28 mouse cellular contexts compared by ENCODE assay signal in the genomic region with DNA sequence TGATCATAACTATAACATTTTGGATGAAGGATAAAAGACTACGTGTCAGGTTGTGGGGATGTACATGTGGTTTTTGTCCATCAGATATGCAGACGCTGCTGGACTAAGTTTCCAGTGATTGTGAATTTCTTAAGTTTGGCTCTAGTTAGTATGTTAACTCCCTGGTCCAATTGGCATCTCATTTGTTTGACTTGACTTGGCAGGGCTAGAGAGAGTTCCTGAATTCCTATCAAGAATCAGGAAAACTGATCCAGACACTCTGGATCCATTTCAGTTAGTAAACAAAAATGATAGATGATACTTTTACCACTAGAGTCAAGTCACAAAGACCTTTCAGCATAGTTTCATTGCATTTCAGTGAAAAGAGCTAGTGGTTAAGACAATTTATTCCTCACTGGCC. TPM values are rescaled to one million over a fixed set of nuclear protein-coding genes. Genes with fewer than 3 reads are reported as not detected.
"Had no signal": no experiment of that assay in that cellular context is flagged by ENCODE, and none has a peak within 500 bp of the region (broad histone marks: within the 10 kb centered on the region; RNA-seq: fewer than 3 reads in every experiment).

No protein-coding gene starts in this region.

- H3K4me3 ChIP-seq: embryonic facial prominence, embryonic 10.5 days; embryonic facial prominence, embryonic 12.5 days; embryonic facial prominence, embryonic 13.5 days; embryonic facial prominence, embryonic 15.5 days; erythroblast, embryonic 14.5 days; forebrain, embryonic 10.5 days; forebrain, embryonic 12.5 days; forebrain, embryonic 13.5 days; forebrain, embryonic 15.5 days; gastrocnemius, adult 2 months; heart, adult 2 months had no signal

- H3K27me3 ChIP-seq: embryonic facial prominence, embryonic 12.5 days; embryonic facial prominence, embryonic 13.5 days; embryonic facial prominence, embryonic 15.5 days; forebrain, embryonic 12.5 days; forebrain, embryonic 13.5 days; forebrain, embryonic 15.5 days had no signal

- ATAC-seq: forebrain, embryonic 13.5 days; forebrain, embryonic 14.5 days; forebrain, embryonic 15.5 days; forebrain, embryonic 16.5 days; forebrain, postnatal 0 days had no signal

- H3K9ac ChIP-seq: embryonic facial prominence, embryonic 12.5 days; embryonic facial prominence, embryonic 13.5 days; embryonic facial prominence, embryonic 15.5 days; forebrain, embryonic 12.5 days; forebrain, embryonic 13.5 days; forebrain, embryonic 15.5 days; forebrain, postnatal 0 days had no signal

- H3K36me3 ChIP-seq: embryonic facial prominence, embryonic 10.5 days; embryonic facial prominence, embryonic 12.5 days; embryonic facial prominence, embryonic 13.5 days; embryonic facial prominence, embryonic 15.5 days; forebrain, embryonic 10.5 days; forebrain, embryonic 12.5 days; forebrain, embryonic 15.5 days had no signal

- DNase-seq: cerebellum, adult 9-10 months; cerebellum, adult 9-11 months; cerebellum, postnatal 10 days; cerebellum, postnatal 14 days; cerebellum, postnatal 25 days; cerebellum, postnatal 36 days; embryo, embryonic 11 days; forebrain, postnatal 0 days; gastrocnemius, adult 2 months; gastrocnemius, postnatal 10 days; gastrocnemius, postnatal 14 days; gastrocnemius, postnatal 25 days; gastrocnemius, postnatal 36 days; heart, adult 11 months; heart, adult 18-20 months; heart, adult 2 months had no signal

- H3K9me3 ChIP-seq: embryonic facial prominence, embryonic 10.5 days; embryonic facial prominence, embryonic 12.5 days; embryonic facial prominence, embryonic 13.5 days; embryonic facial prominence, embryonic 15.5 days; forebrain, embryonic 10.5 days; forebrain, embryonic 12.5 days; forebrain, embryonic 13.5 days; forebrain, embryonic 15.5 days had no signal

- H3K4me1 ChIP-seq: embryonic facial prominence, embryonic 10.5 days; embryonic facial prominence, embryonic 12.5 days; embryonic facial prominence, embryonic 13.5 days; embryonic facial prominence, embryonic 15.5 days; forebrain, embryonic 10.5 days; forebrain, embryonic 12.5 days; forebrain, embryonic 13.5 days had no signal

- H3K27ac ChIP-seq: embryonic facial prominence, embryonic 10.5 days; embryonic facial prominence, embryonic 12.5 days; embryonic facial prominence, embryonic 13.5 days; embryonic facial prominence, embryonic 15.5 days; forebrain, embryonic 10.5 days; forebrain, embryonic 12.5 days; forebrain, embryonic 13.5 days; forebrain, embryonic 15.5 days; gastrocnemius, adult 2 months; heart, adult 2 months had no signal

- H3K4me2 ChIP-seq: embryonic facial prominence, embryonic 12.5 days; embryonic facial prominence, embryonic 13.5 days; embryonic facial prominence, embryonic 15.5 days; forebrain, embryonic 12.5 days; forebrain, embryonic 13.5 days; forebrain, embryonic 15.5 days had no signal

RNA-seq across cellular contexts. Expression of gene Tpd52l1, which starts 51.2 kb away (rescaled TPM):
- total RNA-seq: granulocyte monocyte progenitor cell, adult 5-6 weeks had no signal
- polyA plus RNA-seq: erythroblast, embryonic 14.5 days had no signal
